Mouse (Mus musculus) embryonic facial prominence, embryonic 14.5 days (tissue): ENCODE data around the gene Itsn1. TPM values are rescaled to one million over a fixed set of nuclear protein-coding genes. Genes with fewer than 3 reads are reported as not detected.

Experiments
- ATAC-seq: fragments of 200-750 bp; cut with Nextera tagmentation; 2 replicates; pipeline ENCODE4 v1.8.0; 2017; ENCODE audit warnings: low read depth, moderate number of reproducible peaks, moderate TSS enrichment
- DNase-seq: peaks from one replicate; pipeline ENCODE4 v3.0.0-alpha.2; 2015; ENCODE audit warnings: low spot score
- H3K27ac ChIP-seq: fragments of 300-500 bp; sonication (generic); replicated peaks from 2 replicates; pipeline ENCODE4 v1.5.1; 2014; ENCODE audit warnings: low read depth, mild to moderate bottlenecking, low read length, moderate library complexity
- H3K27me3 ChIP-seq: fragments of 300-500 bp; sonication (generic); replicated peaks from 2 replicates; pipeline ENCODE4 v1.6.1; 2014; ENCODE audit warnings: low read length; ENCODE audit not compliant: control insufficient read depth, insufficient read depth
- H3K36me3 ChIP-seq: fragments of 300-500 bp; sonication (generic); 2 replicates; pipeline ENCODE4 v1.6.1; 2014; ENCODE audit warnings: low read length, mixed read lengths; ENCODE audit not compliant: control insufficient read depth, insufficient read depth
- H3K4me1 ChIP-seq: fragments of 300-500 bp; sonication (generic); 2 replicates; pipeline ENCODE4 v1.6.1; 2014; ENCODE audit warnings: antibody characterized with exemption, low read length; ENCODE audit not compliant: control insufficient read depth, insufficient read depth
- H3K4me2 ChIP-seq: fragments of 300-500 bp; sonication (generic); 2 replicates; pipeline ENCODE4 v1.6.1; 2014; ENCODE audit warnings: low read depth, mild to moderate bottlenecking, low read length, moderate library complexity, mixed read lengths
- H3K4me3 ChIP-seq: fragments of 300-500 bp; sonication (generic); 2 replicates; pipeline ENCODE4 v1.5.1; 2014; ENCODE audit warnings: low read depth, mild to moderate bottlenecking, low read length
- H3K9ac ChIP-seq: fragments of 300-500 bp; sonication (generic); 2 replicates; pipeline ENCODE4 v1.6.1; 2014; ENCODE audit warnings: low read depth, mild to moderate bottlenecking, low read length, moderate library complexity, mixed read lengths
- H3K9me3 ChIP-seq: fragments of 300-500 bp; sonication (generic); 2 replicates; pipeline ENCODE4 v1.6.1; 2016; ENCODE audit warnings: low read length; ENCODE audit not compliant: control insufficient read depth
- whole genome bisulfite sequencing: fragments of 180-500 bp; shearing (Covaris S2); extraction: QIAGEN DNeasy Blood & Tissue Kit; methylation state at CpG from one replicate; pipeline ENCODE4 v1.1.7; 2014; 5-methylcytosine and 5-hydroxymethylcytosine counted together
- polyA plus RNA-seq: library from polyadenylated mRNA; unstranded; fragments of >200 nt; fragmentation: Nextera tagmentation; extraction: Ambion mirVana; gene quantifications from 2 replicates; pipeline ENCODE4 v1.2.1, GENCODE M21; 2014

Gene Itsn1
- polyA plus RNA-seq, 1 experiment from 2014 or later, result 30.1 TPM

- no peak for ATAC-seq
- no peaks in the 10 kb centered on the region for H3K27me3 ChIP-seq
- peaks cover 12% of the 10 kb centered on the region for H3K4me1 ChIP-seq
- no peak overlapping the region for H3K4me3 ChIP-seq
- H3K27ac ChIP-seq, result no peak overlapping the region
- no peak overlapping the region for H3K9ac ChIP-seq
- H3K9me3 ChIP-seq, result no peaks in the 10 kb centered on the region
- no peak overlapping the region for H3K4me2 ChIP-seq
- WGBS, result 100% methylated on average over 2 of the region's 4 CpGs
- peaks cover 6% of the 10 kb centered on the region; the same call in 1 of the 2 replicates for H3K36me3 ChIP-seq
- DNase-seq, result no peak
Measured at GRCm38 (mm10) chr16:91876457-91876856, 147.4 kb downstream of the Itsn1 start.

- H3K9me3 ChIP-seq, result no peaks in the 10 kb centered on the region
Measured at GRCm38 (mm10) chr16:91879101-91879500, 150.0 kb downstream of the Itsn1 start.

GRCm38 (mm10) chr16:91880869-91881767 is 152.0 kb downstream of the Itsn1 start:
- Histone ChIP-seq H3K4me1 (peaks cover 19% of the 10 kb centered on the region), H3K4me3 (no peak overlapping the region), H3K9ac (no peak overlapping the region), H3K36me3 (no peaks in the 10 kb centered on the region; the same call in 1 of the 2 replicates), H3K9me3 (no peaks in the 10 kb centered on the region), H3K27me3 (no peaks in the 10 kb centered on the region), H3K4me2 (no peak overlapping the region), H3K27ac (no peak overlapping the region; the same call in 1 of the 2 replicates)
- 93% methylated on average over 11 of the region's 11 CpGs for WGBS
- ATAC-seq, result no peak
- DNase-seq, result no peak

More at GRCm38 (mm10) chr16:91879101-91879500, 150.0 kb downstream of the Itsn1 start:
- ATAC-seq (no peak), DNase-seq (no peak)
- WGBS, result 74% methylated on average over 2 of the region's 2 CpGs
- no peak overlapping the region for H3K4me3 ChIP-seq
- H3K36me3 ChIP-seq, result no peaks in the 10 kb centered on the region; the same call in 1 of the 2 replicates
- no peak overlapping the region for H3K27ac ChIP-seq
- H3K4me1 ChIP-seq, result peaks cover 24% of the 10 kb centered on the region
- no peaks in the 10 kb centered on the region for H3K27me3 ChIP-seq
- H3K9ac ChIP-seq, result no peak overlapping the region
- H3K4me2 ChIP-seq, result no peak overlapping the region

GRCm38 (mm10) chr16:91882168-91882859 is 153.2 kb downstream of the Itsn1 start:
- DNase-seq, result peak; percentile 56
- H3K9ac ChIP-seq, result no peak overlapping the region
- no peaks in the 10 kb centered on the region; the same call in 1 of the 2 replicates for H3K36me3 ChIP-seq
- H3K4me1 ChIP-seq, result peaks cover 18% of the 10 kb centered on the region
- H3K4me3 ChIP-seq, result no peak overlapping the region
- ATAC-seq, result 0 out of 2 replicates have a peak, but pooled peaks have one; percentile 28
- H3K27me3 ChIP-seq, result no peaks in the 10 kb centered on the region
- H3K4me2 ChIP-seq, result peak overlapping the region; percentile 5; the same call in 1 of the 2 replicates
- peak overlapping the region; percentile 60 for H3K27ac ChIP-seq
- WGBS, result 33% methylated on average over 9 of the region's 9 CpGs
- H3K9me3 ChIP-seq, result no peaks in the 10 kb centered on the region

- Histone ChIP-seq H3K4me1 (peaks cover 18% of the 10 kb centered on the region), H3K27ac (no peak overlapping the region), H3K4me3 (no peak overlapping the region), H3K27me3 (no peaks in the 10 kb centered on the region), H3K9ac (no peak overlapping the region), H3K36me3 (no peaks in the 10 kb centered on the region; the same call in 1 of the 2 replicates), H3K9me3 (no peaks in the 10 kb centered on the region), H3K4me2 (no peak overlapping the region)
- 85% methylated on average over 2 of the region's 2 CpGs for WGBS
- no peak for ATAC-seq
- DNase-seq, result no peak
Measured at GRCm38 (mm10) chr16:91883636-91884035, 154.6 kb downstream of the Itsn1 start.

- DNase-seq, result no peak
- no peak overlapping the region for H3K4me3 ChIP-seq
- ATAC-seq, result no peak
- no peak overlapping the region for H3K27ac ChIP-seq
- no peaks in the 10 kb centered on the region for H3K9me3 ChIP-seq
- no peaks in the 10 kb centered on the region for H3K27me3 ChIP-seq
- H3K4me2 ChIP-seq, result no peak overlapping the region
- 57% methylated on average over 4 of the region's 5 CpGs for WGBS
- H3K9ac ChIP-seq, result no peak overlapping the region
- peaks cover 18% of the 10 kb centered on the region for H3K4me1 ChIP-seq
- no peaks in the 10 kb centered on the region; the same call in 1 of the 2 replicates for H3K36me3 ChIP-seq
Measured at GRCm38 (mm10) chr16:91884196-91884595, 155.1 kb downstream of the Itsn1 start.

- Histone ChIP-seq H3K4me3 (peak overlapping the region; percentile 1; the same call in 1 of the 2 replicates), H3K27ac (no peak overlapping the region), H3K4me2 (peak overlapping the region; percentile 35), H3K36me3 (no peaks in the 10 kb centered on the region), H3K27me3 (no peaks in the 10 kb centered on the region), H3K9me3 (no peaks in the 10 kb centered on the region), H3K4me1 (peaks cover 18% of the 10 kb centered on the region), H3K9ac (no peak overlapping the region)
- ATAC-seq (0 out of 2 replicates have a peak, but pooled peaks have one; percentile 20), DNase-seq (no peak)
- 6% methylated on average over 19 of the region's 19 CpGs for WGBS
Measured at GRCm38 (mm10) chr16:91885389-91886122, 156.5 kb downstream of the Itsn1 start.

- Histone ChIP-seq H3K36me3 (no peaks in the 10 kb centered on the region), H3K9me3 (no peaks in the 10 kb centered on the region), H3K4me3 (no peak overlapping the region), H3K27ac (no peak overlapping the region), H3K4me2 (no peak overlapping the region), H3K27me3 (no peaks in the 10 kb centered on the region), H3K4me1 (0 out of 2 replicates have a peak, but pooled peaks cover 6% of the 10 kb centered on the region), H3K9ac (no peak overlapping the region)
- DNase-seq (no peak), ATAC-seq (no peak)
- 80% methylated on average over 3 of the region's 3 CpGs for WGBS
Measured at GRCm38 (mm10) chr16:91888368-91888767, 159.3 kb downstream of the Itsn1 start.
